Mouse (Mus musculus): ENCODE results near the gene Palm3. TPM values are rescaled to one million over a fixed set of nuclear protein-coding genes. Genes with fewer than 3 reads are reported as not detected.

Palm3 gene
- polyA plus RNA-seq, 1 experiment: 2.5 TPM

DNA sequence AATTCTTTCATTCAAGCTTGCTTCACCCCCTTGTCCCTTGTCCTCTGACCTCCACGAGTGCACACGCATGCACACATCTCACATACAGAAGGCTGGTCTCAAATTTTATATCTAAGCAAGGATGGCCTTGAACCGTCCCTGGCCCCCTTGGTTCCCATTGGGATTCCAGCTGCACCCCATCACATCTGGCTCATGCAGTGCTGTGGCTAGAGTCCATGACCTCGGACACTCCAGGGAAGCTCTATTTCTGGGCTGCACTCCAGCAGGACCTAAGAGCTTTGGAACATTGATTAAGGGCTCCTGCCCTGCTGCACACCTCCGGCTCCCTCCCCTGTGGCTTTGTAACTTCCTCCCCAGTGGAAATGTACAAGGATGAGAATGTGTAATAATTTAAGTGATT, 16.7 kb downstream of the Palm3 start:
- Histone ChIP-seq H3K4me3 (ENCODE audit: insufficient read depth, low read length) (no peak overlapping the region), H3K4me1 (ENCODE audit: control insufficient read depth, insufficient read depth, low read length) (no peaks in the 10 kb centered on the region), H3K27ac (ENCODE audit: insufficient read depth, low read length) (no peak overlapping the region)
- TF ChIP-seq CTCF (IDR thresholded peaks at IDR 0.05; ENCODE audit: extremely low read depth, insufficient read depth, low read length) (no peak), POLR2A (IDR thresholded peaks at IDR 0.05; ENCODE audit: extremely low read depth, insufficient read depth, low read length) (no peak)

DNA sequence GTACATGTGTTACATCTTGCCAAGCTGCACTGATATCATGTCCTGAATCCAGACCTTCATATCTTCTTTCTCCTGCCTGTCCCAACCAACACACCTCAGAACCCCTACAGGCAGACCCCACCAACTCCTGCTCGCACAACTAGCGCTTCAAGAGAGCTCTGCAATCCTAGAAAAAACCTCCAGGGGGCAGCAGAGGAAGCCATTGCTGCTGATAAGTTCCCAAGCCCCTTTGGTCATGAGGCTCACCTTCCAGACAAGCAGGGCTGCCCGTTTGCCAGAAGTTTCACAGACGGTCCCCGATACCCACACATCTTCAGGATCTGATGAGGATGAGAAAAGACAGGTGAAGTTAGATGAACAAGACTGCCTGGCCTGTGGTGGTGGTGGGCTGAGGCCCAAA, 17.8 kb downstream of the Palm3 start:
- H3K4me3 ChIP-seq (ENCODE audit: insufficient read depth, low read length): no peak overlapping the region
- H3K27ac ChIP-seq (ENCODE audit: insufficient read depth, low read length): no peak overlapping the region

DNA sequence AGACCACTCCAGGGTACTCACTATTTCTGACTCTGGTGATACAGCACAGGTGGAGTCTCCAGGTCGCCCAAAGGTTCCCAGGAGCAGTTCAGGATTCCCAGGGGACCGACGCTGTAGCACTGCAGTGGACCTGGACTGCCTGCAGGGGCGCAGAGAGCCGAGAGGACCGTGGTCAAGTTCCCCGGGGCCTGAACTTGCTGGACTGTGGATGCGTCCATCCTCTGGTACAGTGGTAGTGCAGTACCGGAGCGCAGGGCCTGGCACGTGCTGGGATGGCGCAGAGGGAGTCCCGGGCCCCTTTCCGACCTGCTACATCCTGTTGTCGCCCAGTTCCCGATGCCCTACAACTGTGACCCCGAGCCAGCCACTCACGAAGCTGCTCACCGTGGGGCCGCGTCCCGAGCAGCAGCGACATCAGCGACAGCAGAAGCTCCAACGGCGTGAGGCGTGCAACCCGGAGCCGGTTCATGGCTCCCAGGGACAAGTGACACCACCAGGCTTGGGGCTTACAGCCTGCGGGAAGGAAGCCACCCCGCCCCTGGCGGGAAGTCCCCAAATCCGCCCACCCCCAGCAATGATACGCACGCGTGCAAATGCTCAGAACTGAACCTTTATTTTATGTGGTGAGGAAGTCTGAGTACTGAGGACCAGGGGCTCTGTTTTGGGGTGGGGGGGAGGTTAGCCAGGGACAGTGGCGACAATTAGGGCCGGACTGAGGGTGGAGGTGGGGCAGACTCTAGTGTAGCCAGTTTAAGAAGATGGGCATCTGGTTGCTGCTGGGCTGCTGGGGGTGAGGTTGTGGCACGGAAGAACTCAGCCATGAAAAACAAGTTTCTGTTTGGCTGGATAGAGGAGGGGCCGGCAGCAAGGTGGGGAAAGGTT, 21.0 kb downstream of the Palm3 start, which contains the start of gene Il27ra:
Gene Il27ra, minus strand, starts transcription at position 524 of the 882 bp plus-strand sequence.
- TF ChIP-seq CTCF (IDR thresholded peaks at IDR 0.05; ENCODE audit: extremely low read depth, insufficient read depth, low read length) (peak; percentile 49), POLR2A (IDR thresholded peaks at IDR 0.05; ENCODE audit: extremely low read depth, insufficient read depth, low read length) (no peak)
- H3K27ac ChIP-seq (ENCODE audit: insufficient read depth, low read length): no peak within 1 kb of the TSS
- no peaks in the 10 kb centered on the region for H3K4me1 ChIP-seq (ENCODE audit: control insufficient read depth, insufficient read depth, low read length)
- H3K4me3 ChIP-seq (ENCODE audit: insufficient read depth, low read length): peak within 1 kb of the TSS; percentile 26; the same call in 1 of the 2 replicates

More for the DNA sequence above, 17.8 kb downstream of the Palm3 start:
- no peaks in the 10 kb centered on the region for H3K4me1 ChIP-seq (ENCODE audit: control insufficient read depth, insufficient read depth, low read length)
- TF ChIP-seq CTCF (IDR thresholded peaks at IDR 0.05; ENCODE audit: extremely low read depth, insufficient read depth, low read length): peak; percentile 80
- TF ChIP-seq POLR2A (IDR thresholded peaks at IDR 0.05; ENCODE audit: extremely low read depth, insufficient read depth, low read length): no peak

DNA sequence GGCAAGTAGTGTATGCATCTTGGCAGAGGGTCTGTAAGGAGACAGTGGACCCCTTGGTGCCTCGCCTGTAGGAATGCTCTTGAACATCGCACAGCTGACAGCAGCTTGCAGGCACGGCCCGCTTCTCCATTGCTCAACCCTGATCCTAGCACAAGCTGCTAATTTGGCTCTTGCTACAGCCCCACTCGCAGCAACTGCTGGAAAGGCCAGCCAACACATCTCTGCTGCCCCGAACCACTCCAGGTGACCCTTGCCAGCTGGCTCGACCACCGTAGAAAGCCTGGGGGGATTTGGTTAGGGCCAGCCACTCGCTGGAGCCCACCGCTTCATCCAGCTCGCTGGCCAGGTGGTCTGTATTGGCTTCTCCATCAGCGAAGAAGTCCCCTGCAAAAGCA, 21.7 kb downstream of the Palm3 start:
- no peak overlapping the region for H3K27ac ChIP-seq (ENCODE audit: insufficient read depth, low read length)
- H3K4me1 ChIP-seq (ENCODE audit: control insufficient read depth, insufficient read depth, low read length): no peaks in the 10 kb centered on the region
- TF ChIP-seq CTCF (IDR thresholded peaks at IDR 0.05; ENCODE audit: extremely low read depth, insufficient read depth, low read length): no peak
- no peak overlapping the region for H3K4me3 ChIP-seq (ENCODE audit: insufficient read depth, low read length)

DNA sequence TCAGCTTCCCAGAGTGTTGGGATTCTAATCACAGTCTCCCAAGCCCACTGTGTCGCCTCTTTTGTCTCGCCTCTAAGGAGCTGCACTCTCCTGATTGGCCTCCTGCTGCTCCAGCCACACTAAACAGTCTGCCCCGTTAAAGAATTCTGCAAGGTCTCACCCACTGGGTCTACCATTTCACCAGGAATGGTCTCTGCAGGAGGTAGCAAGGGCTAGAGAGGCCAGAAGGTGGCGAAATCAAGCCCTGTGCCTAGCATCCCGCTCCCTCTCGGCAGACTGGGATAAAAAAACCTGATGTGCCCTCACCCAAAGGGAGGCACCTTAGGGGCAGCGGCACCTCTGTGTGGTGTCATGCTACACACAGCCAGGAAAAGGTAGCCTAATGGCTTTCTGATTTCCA, 22.8 kb downstream of the Palm3 start:
- H3K27ac ChIP-seq (ENCODE audit: insufficient read depth, low read length): no peak overlapping the region
- H3K4me1 ChIP-seq (ENCODE audit: control insufficient read depth, insufficient read depth, low read length): no peaks in the 10 kb centered on the region
- TF ChIP-seq POLR2A (IDR thresholded peaks at IDR 0.05; ENCODE audit: extremely low read depth, insufficient read depth, low read length) (no peak), CTCF (IDR thresholded peaks at IDR 0.05; ENCODE audit: extremely low read depth, insufficient read depth, low read length) (no peak)
- no peak overlapping the region for H3K4me3 ChIP-seq (ENCODE audit: insufficient read depth, low read length)

DNA sequence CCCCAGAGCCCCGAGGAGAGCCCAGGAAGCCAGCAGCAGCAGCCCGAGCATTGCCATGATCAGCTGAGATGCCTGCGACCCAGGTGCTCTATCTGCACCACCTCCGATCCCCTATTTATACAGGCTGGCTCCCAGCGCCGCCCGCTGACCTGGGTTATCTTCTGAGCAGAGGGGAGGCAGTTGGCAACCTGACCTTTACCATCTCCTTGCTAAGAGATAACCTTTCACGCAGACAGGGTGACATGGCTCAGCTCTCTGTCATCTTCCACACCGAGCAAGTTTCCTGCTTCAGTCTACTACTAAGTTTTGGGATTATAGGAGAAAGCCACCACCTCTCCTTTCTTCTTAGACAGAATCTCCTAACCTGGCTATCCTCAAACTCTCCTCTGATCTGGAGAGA, 23.6 kb downstream of the Palm3 start, which contains the start of gene Rln3:
Gene Rln3, minus strand, starts transcription at position 101 of the 400 bp plus-strand sequence.
- no peak for TF ChIP-seq CTCF (IDR thresholded peaks at IDR 0.05; ENCODE audit: extremely low read depth, insufficient read depth, low read length)
- no peak for TF ChIP-seq POLR2A (IDR thresholded peaks at IDR 0.05; ENCODE audit: extremely low read depth, insufficient read depth, low read length)

DNA sequence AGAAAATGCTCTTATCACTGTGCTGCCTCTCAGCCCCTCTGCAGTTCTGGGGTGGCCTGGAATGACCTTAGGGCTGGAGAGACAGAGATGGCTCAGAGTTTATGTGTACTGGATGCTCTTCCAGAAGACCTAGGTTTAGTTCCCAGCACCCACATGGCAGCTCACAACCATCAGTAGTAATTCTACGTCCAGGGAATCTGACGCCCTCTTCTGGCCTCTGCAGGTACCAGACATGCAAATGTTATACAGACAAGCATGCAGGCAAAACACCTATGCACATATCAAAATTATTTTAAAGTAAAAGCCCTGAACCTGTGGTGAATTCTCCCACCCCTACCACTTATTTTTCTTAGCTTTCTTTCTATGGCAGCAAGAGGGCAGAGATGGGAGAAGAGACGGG, 25.2 kb downstream of the Palm3 start:
- TF ChIP-seq POLR2A (IDR thresholded peaks at IDR 0.05; ENCODE audit: extremely low read depth, insufficient read depth, low read length): no peak
- no peak for TF ChIP-seq CTCF (IDR thresholded peaks at IDR 0.05; ENCODE audit: extremely low read depth, insufficient read depth, low read length)
- H3K4me3 ChIP-seq (ENCODE audit: insufficient read depth, low read length): no peak overlapping the region
- no peak overlapping the region for H3K27ac ChIP-seq (ENCODE audit: insufficient read depth, low read length)
- H3K4me1 ChIP-seq (ENCODE audit: control insufficient read depth, insufficient read depth, low read length): no peaks in the 10 kb centered on the region

More for the DNA sequence above, 23.6 kb downstream of the Palm3 start, which contains the start of gene Rln3:
- Histone ChIP-seq H3K4me1 (ENCODE audit: control insufficient read depth, insufficient read depth, low read length) (no peaks in the 10 kb centered on the region), H3K4me3 (ENCODE audit: insufficient read depth, low read length) (no peak within 1 kb of the TSS), H3K27ac (ENCODE audit: insufficient read depth, low read length) (no peak within 1 kb of the TSS)

DNA sequence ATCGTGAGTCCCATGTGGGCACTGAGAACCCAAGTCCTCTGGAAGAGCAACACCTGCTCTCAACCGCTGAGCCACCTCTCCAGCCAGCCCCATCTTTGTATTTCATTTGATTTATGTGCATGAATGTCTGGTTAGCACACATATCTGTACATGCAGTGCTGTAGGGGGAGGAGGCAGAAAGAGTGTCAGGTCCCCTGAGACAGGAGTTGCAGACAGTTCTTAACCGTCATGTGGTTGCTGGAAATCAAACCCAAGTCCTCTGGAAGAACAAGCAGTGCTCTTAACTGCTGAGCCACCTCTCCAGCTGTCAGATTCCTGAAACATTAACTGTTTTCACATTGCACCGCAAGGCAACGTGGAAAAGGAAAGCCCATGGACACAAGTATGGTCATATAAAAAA, 26.9 kb downstream of the Palm3 start:
- Histone ChIP-seq H3K27ac (ENCODE audit: insufficient read depth, low read length) (no peak overlapping the region), H3K4me1 (ENCODE audit: control insufficient read depth, insufficient read depth, low read length) (no peaks in the 10 kb centered on the region), H3K4me3 (ENCODE audit: insufficient read depth, low read length) (no peak overlapping the region)
- TF ChIP-seq POLR2A (IDR thresholded peaks at IDR 0.05; ENCODE audit: extremely low read depth, insufficient read depth, low read length) (no peak), CTCF (IDR thresholded peaks at IDR 0.05; ENCODE audit: extremely low read depth, insufficient read depth, low read length) (no peak)

DNA sequence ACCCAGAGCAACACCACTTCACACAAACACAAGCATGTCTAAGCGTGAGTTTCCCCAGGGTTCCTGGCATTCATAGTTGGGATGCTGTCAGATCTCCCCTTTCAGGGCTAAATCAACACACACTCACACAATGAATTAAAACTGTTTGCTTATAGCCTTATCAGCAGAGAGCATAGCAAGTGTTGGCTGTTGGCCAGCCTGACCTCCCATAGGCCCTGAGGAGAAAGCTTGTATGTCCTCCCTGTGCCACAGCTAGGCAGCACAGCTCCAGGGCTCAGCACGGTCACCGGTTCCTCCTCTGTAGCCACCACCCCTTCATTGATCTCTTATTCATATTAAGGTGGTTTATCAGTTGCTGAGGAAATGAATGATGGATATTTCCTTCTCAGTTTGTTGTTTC, 31.5 kb downstream of the Palm3 start:
- TF ChIP-seq CTCF (IDR thresholded peaks at IDR 0.05; ENCODE audit: extremely low read depth, insufficient read depth, low read length) (no peak), POLR2A (IDR thresholded peaks at IDR 0.05; ENCODE audit: extremely low read depth, insufficient read depth, low read length) (no peak)
- Histone ChIP-seq H3K4me3 (ENCODE audit: insufficient read depth, low read length) (no peak overlapping the region), H3K4me1 (ENCODE audit: control insufficient read depth, insufficient read depth, low read length) (no peaks in the 10 kb centered on the region), H3K27ac (ENCODE audit: insufficient read depth, low read length) (no peak overlapping the region)

DNA sequence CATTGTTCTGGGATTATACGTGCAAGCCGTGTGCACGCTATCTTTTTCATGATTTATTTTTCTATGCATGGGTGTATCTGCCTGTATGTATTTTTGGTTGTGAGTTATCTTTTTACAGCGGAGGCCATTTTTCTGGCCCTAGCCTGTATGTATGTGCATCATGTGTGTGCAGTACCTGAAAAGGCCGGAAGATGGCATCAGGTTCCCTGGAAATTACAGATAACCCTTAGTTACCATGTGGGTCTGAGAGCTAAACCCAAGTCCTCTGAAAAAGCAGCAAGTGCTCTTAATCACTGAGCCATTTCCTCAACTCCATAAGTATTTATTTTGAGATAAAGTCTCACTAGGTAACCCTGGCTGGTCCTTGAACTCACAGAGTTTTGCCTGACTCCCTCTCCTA, 32.0 kb downstream of the Palm3 start:
- Histone ChIP-seq H3K4me1 (ENCODE audit: control insufficient read depth, insufficient read depth, low read length) (no peaks in the 10 kb centered on the region), H3K4me3 (ENCODE audit: insufficient read depth, low read length) (no peak overlapping the region), H3K27ac (ENCODE audit: insufficient read depth, low read length) (no peak overlapping the region)
- TF ChIP-seq CTCF (IDR thresholded peaks at IDR 0.05; ENCODE audit: extremely low read depth, insufficient read depth, low read length) (no peak), POLR2A (IDR thresholded peaks at IDR 0.05; ENCODE audit: extremely low read depth, insufficient read depth, low read length) (no peak)

Measured in cortical plate, adult 2 months (tissue).